In genomic region chr5:66114751-66115150, GRCm38 (mm10) we compare ENCODE assay signal across 13 mouse cellular contexts. TPM values are rescaled to one million over a fixed set of nuclear protein-coding genes. Genes with fewer than 3 reads are reported as not detected.
DNase-seq lines count a peak whose midpoint lies in the region; ATAC-seq and TF ChIP-seq lines count a peak whose summit lies in the region.
"Had no signal": no experiment of that assay in that cellular context is flagged by ENCODE, and none has a peak within 500 bp of the region (broad histone marks: within the 10 kb centered on the region; RNA-seq: fewer than 3 reads in every experiment).

No protein-coding gene starts in this region.

- no peaks in the 10 kb centered on the region for H3K36me3 ChIP-seq in spleen, adult 2 months (ENCODE audit: control insufficient read depth, insufficient read depth, low read length)
- H3K36me3 ChIP-seq in intestine, postnatal 0 days (ENCODE audit: control insufficient read depth, insufficient read depth): no peaks in the 10 kb centered on the region
- no peaks in the 10 kb centered on the region for H3K36me3 ChIP-seq in liver, embryonic 11.5 days (ENCODE audit: control insufficient read depth, insufficient read depth, low read length)
- H3K36me3 ChIP-seq in stomach, embryonic 16.5 days (ENCODE audit: control insufficient read depth, insufficient read depth, low read length): no peaks in the 10 kb centered on the region
- H3K36me3 ChIP-seq: hindbrain, embryonic 13.5 days; limb, embryonic 15.5 days had no signal

- no peaks in the 10 kb centered on the region for H3K27me3 ChIP-seq in spleen, adult 2 months (ENCODE audit: control insufficient read depth, insufficient read depth, low read length)
- no peaks in the 10 kb centered on the region for H3K27me3 ChIP-seq in intestine, postnatal 0 days (replicated peaks; ENCODE audit: control insufficient read depth, insufficient read depth, low read length)
- H3K27me3 ChIP-seq in liver, embryonic 11.5 days (replicated peaks; ENCODE audit: control insufficient read depth, insufficient read depth, low read length): no peaks in the 10 kb centered on the region
- no peaks in the 10 kb centered on the region for H3K27me3 ChIP-seq in stomach, embryonic 16.5 days (ENCODE audit: control insufficient read depth, insufficient read depth, low read length)
- H3K27me3 ChIP-seq: hindbrain, embryonic 13.5 days; limb, embryonic 15.5 days had no signal

- WGBS in spleen, adult 2 months: 39% methylated on average over 14 of the region's 14 CpGs
- WGBS in intestine, postnatal 0 days: 39% methylated on average over 14 of the region's 14 CpGs
- WGBS in liver, embryonic 11.5 days: 77% methylated on average over 14 of the region's 14 CpGs
- WGBS in stomach, embryonic 16.5 days: 59% methylated on average over 14 of the region's 14 CpGs

- H3K4me1 ChIP-seq in spleen, adult 2 months (ENCODE audit: control insufficient read depth, insufficient read depth, insufficient read length): no peaks in the 10 kb centered on the region; the same call in 1 of the 2 replicates
- peaks cover 10% of the 10 kb centered on the region for H3K4me1 ChIP-seq in intestine, postnatal 0 days (replicated peaks; ENCODE audit: control insufficient read depth, insufficient read depth, low read length)
- H3K4me1 ChIP-seq in liver, embryonic 11.5 days (replicated peaks; ENCODE audit: control insufficient read depth, insufficient read depth, low read length): 0 out of 2 replicates have a peak, but pooled peaks cover 2% of the 10 kb centered on the region
- H3K4me1 ChIP-seq in stomach, embryonic 16.5 days (ENCODE audit: control insufficient read depth, insufficient read depth, low read length): peaks cover 6% of the 10 kb centered on the region; the same call in 1 of the 2 replicates
- H3K4me1 ChIP-seq: hindbrain, embryonic 13.5 days; limb, embryonic 15.5 days had no signal

- H3K9me3 ChIP-seq in intestine, postnatal 0 days (ENCODE audit: control insufficient read depth): no peaks in the 10 kb centered on the region
- H3K9me3 ChIP-seq in liver, embryonic 11.5 days (ENCODE audit: control insufficient read depth, low read length): no peaks in the 10 kb centered on the region
- no peaks in the 10 kb centered on the region for H3K9me3 ChIP-seq in stomach, embryonic 16.5 days (replicated peaks; ENCODE audit: control insufficient read depth, low read length)
- H3K9me3 ChIP-seq: hindbrain, embryonic 13.5 days; limb, embryonic 15.5 days had no signal

- no peak for ATAC-seq in intestine, postnatal 0 days
- no peak for ATAC-seq in liver, embryonic 11.5 days (replicated peaks; ENCODE audit: low FRiP score)
- ATAC-seq in stomach, embryonic 16.5 days (ENCODE audit: insufficient read depth, low FRiP score): no peak

- H3K9ac ChIP-seq in intestine, postnatal 0 days (ENCODE audit: low read depth, low read length): no peak overlapping the region
- no peak overlapping the region for H3K9ac ChIP-seq in liver, embryonic 11.5 days (ENCODE audit: low read depth, low read length)
- 0 out of 2 replicates have a peak overlapping the region, but pooled peaks have one; percentile 2 for H3K9ac ChIP-seq in stomach, embryonic 16.5 days (ENCODE audit: low read length)
- H3K9ac ChIP-seq: hindbrain, embryonic 13.5 days; limb, embryonic 15.5 days had no signal

- TF ChIP-seq POLR2A in spleen, adult 2 months (IDR thresholded peaks at IDR 0.05; ENCODE audit: low read depth, low read length): no peak

- H3K4me3 ChIP-seq in spleen, adult 2 months (ENCODE audit: extremely low read depth, insufficient read depth, insufficient read length): no peak overlapping the region
- H3K4me3 ChIP-seq in intestine, postnatal 0 days (ENCODE audit: low read depth, low read length): 0 out of 2 replicates have a peak overlapping the region, but pooled peaks have one; percentile 2
- no peak overlapping the region for H3K4me3 ChIP-seq in liver, embryonic 11.5 days (ENCODE audit: low read depth, low read length)
- H3K4me3 ChIP-seq in stomach, embryonic 16.5 days (replicated peaks; ENCODE audit: low read length): no peak overlapping the region
- H3K4me3 ChIP-seq: heart, adult 2 months; hindbrain, embryonic 13.5 days; limb, embryonic 15.5 days had no signal

- H3K4me2 ChIP-seq in intestine, postnatal 0 days (replicated peaks; ENCODE audit: low read depth): peak overlapping the region; percentile 55
- H3K4me2 ChIP-seq in liver, embryonic 11.5 days: 0 out of 2 replicates have a peak overlapping the region, but pooled peaks have one; percentile 12
- H3K4me2 ChIP-seq in stomach, embryonic 16.5 days (ENCODE audit: low read depth, low read length): peak overlapping the region; percentile 23
- H3K4me2 ChIP-seq: hindbrain, embryonic 13.5 days; limb, embryonic 15.5 days had no signal

- H3K27ac ChIP-seq in spleen, adult 2 months (ENCODE audit: insufficient read depth, low read length): no peak overlapping the region
- H3K27ac ChIP-seq in intestine, postnatal 0 days (ENCODE audit: low read depth, low read length): peak overlapping the region; percentile 30; the same call in 1 of the 2 replicates
- peak overlapping the region; percentile 52 for H3K27ac ChIP-seq in liver, embryonic 11.5 days (ENCODE audit: low read depth, low read length)
- H3K27ac ChIP-seq in stomach, embryonic 16.5 days (ENCODE audit: low read length): peak overlapping the region; percentile 52
- H3K27ac ChIP-seq: heart, adult 2 months; hindbrain, embryonic 13.5 days; limb, embryonic 15.5 days had no signal

- peak; percentile 28 to 49 for DNase-seq in spleen, adult 2 months (ENCODE audit: low read depth in 1 of 2, low spot score in 2 of 2)
- DNase-seq in spleen, postnatal 10 days (ENCODE audit: low spot score in 2 of 2): no peak
- no peak for DNase-seq in liver, embryonic 11.5 days (ENCODE audit: low spot score)
- DNase-seq in cerebellum, adult 11 months: no peak
- no peak for DNase-seq in retina, embryonic 14.5 days (ENCODE audit: low spot score)
- DNase-seq: cerebellum, postnatal 25 days; heart, adult 2 months; layer of hippocampus, adult 9-11 months; right cerebral cortex, postnatal 14 days had no signal

- no peak for TF ChIP-seq CTCF in spleen, adult 2 months (IDR thresholded peaks at IDR 0.05; ENCODE audit: extremely low read depth, insufficient read depth, insufficient read length, insufficient replicate concordance)
- no peak for TF ChIP-seq CTCF in intestine, postnatal 0 days (IDR thresholded peaks at IDR 0.05; ENCODE audit: low read depth)

RNA-seq across cellular contexts. Expression of gene Rbm47, which starts 58.2 kb away (rescaled TPM):
- polyA plus RNA-seq in spleen, adult 2 months (2012; rRNA removed): 10.5 and 15.7 TPM in 2 replicates
- 146 and 175 TPM in 2 replicates for polyA plus RNA-seq in intestine, postnatal 0 days (2015; fragmentation: Nextera tagmentation; extraction: Ambion mirVana)
- polyA plus RNA-seq in liver, embryonic 11.5 days (2014; fragmentation: Nextera tagmentation; extraction: Ambion mirVana): 13.5 and 13.9 TPM in 2 replicates
- polyA plus RNA-seq in stomach, embryonic 16.5 days (2015; fragmentation: Nextera tagmentation; extraction: Ambion mirVana): 79.1 and 84.6 TPM in 2 replicates

Comparison
In these comparisons a context has a peak if more than half of its experiments do, and no peak if none do; other contexts are left out.
1. DNase-seq: peak in spleen, adult 2 months (2 of 2); none in spleen, postnatal 10 days (0 of 2), liver, embryonic 11.5 days (single experiment), cerebellum, adult 11 months (single experiment) and retina, embryonic 14.5 days (single experiment).
2. Peak in every context shown above with its lines, with median percentiles within 50 percentile points of each other: H3K4me2 ChIP-seq.